Mouse (Mus musculus) heart, postnatal 36 days (tissue): Measurements from ENCODE around the gene Ccdc177. TPM values are rescaled to one million over a fixed set of nuclear protein-coding genes. Genes with fewer than 3 reads are reported as not detected.
A peak's percentile ranks its signal among the peaks of the same experiment; 100 is the strongest.

Experiments
- DNase-seq, 2 experiments: peaks; one replicate each; pipeline ENCODE4 v3.0.0; 2021 to 2022
- intact Hi-C: fragments of 180-260 bp; cut with DNase I; formaldehyde crosslinking; loops from one replicate; pipeline ENCODE4 v1.15.1; 2025
- total RNA-seq, 2 experiments: library from RNA; stranded (reverse); gene quantifications; 2 replicates each; pipeline ENCODE4 v1.2.3; 2021

The Ccdc177 gene
- total RNA-seq, 2 experiments from 2014 or later: not detected

GRCm38 (mm10) chr12:80744614-80745013 is 15.9 kb downstream of the Ccdc177 start:
- DNase-seq: no peak
- intact Hi-C loops: no loop called here

- intact Hi-C loops: no loop called here
- DNase-seq: peak in 1 of 2 experiments; percentile 30
Observed at GRCm38 (mm10) chr12:80739482-80739881, 21.0 kb downstream of the Ccdc177 start.

GRCm38 (mm10) chr12:80737283-80737600 is 23.2 kb downstream of the Ccdc177 start:
- intact Hi-C loops: no loop called here

GRCm38 (mm10) chr12:80736464-80737282 is 23.8 kb downstream of the Ccdc177 start:
- intact Hi-C loops: no loop called here

More at GRCm38 (mm10) chr12:80737283-80737600, 23.2 kb downstream of the Ccdc177 start:
- DNase-seq: no peak

GRCm38 (mm10) chr12:80734526-80735470 is 25.7 kb downstream of the Ccdc177 start:
- DNase-seq: no peak
- intact Hi-C loops: no loop called here

More at GRCm38 (mm10) chr12:80736464-80737282, 23.8 kb downstream of the Ccdc177 start:
- peak; percentile 15 to 25 for DNase-seq

- DNase-seq: peak; percentile 13 to 27
- intact Hi-C loops: loop anchor here (1.0 kb wide), 1 partner anchor 30 kb away; the partner anchor contains the start of gene Ccdc177
Observed at GRCm38 (mm10) chr12:80730567-80730966, 29.9 kb downstream of the Ccdc177 start.

GRCm38 (mm10) chr12:80729758-80730530 is 30.5 kb downstream of the Ccdc177 start:
- intact Hi-C loops: loop anchor here (1.0 kb wide), 1 partner anchor 30 kb away; the partner anchor contains the start of gene Ccdc177
- no peak for DNase-seq

- intact Hi-C loops: no loop called here
- DNase-seq: no peak
Observed at GRCm38 (mm10) chr12:80728814-80729213, 31.7 kb downstream of the Ccdc177 start.

GRCm38 (mm10) chr12:80728207-80728606 is 32.3 kb downstream of the Ccdc177 start:
- intact Hi-C loops: no loop called here
- no peak for DNase-seq

GRCm38 (mm10) chr12:80724853-80725559 is 35.5 kb downstream of the Ccdc177 start:
- intact Hi-C loops: loop anchor here (2.0 to 5.0 kb wide), 2 partner anchors 228 to 570 kb away; no protein-coding TSS in a partner anchor
- DNase-seq: peak; percentile 79 to 87

GRCm38 (mm10) chr12:80721458-80721857 is 39.0 kb downstream of the Ccdc177 start:
- DNase-seq: no peak
- intact Hi-C loops: loop anchor here (5.0 kb wide), 1 partner anchor 224 kb away; no protein-coding TSS in a partner anchor

- intact Hi-C loops: loop anchor here (5.0 kb wide), 1 partner anchor 223 kb away; no protein-coding TSS in a partner anchor
- DNase-seq: no peak
Observed at GRCm38 (mm10) chr12:80720507-80720906, 40.0 kb downstream of the Ccdc177 start.

- intact Hi-C loops: no loop called here
- no peak for DNase-seq
Observed at GRCm38 (mm10) chr12:80719141-80719540, 41.3 kb downstream of the Ccdc177 start.

- intact Hi-C loops: no loop called here
- DNase-seq: no peak
Observed at GRCm38 (mm10) chr12:80715915-80716314, 44.6 kb downstream of the Ccdc177 start.

GRCm38 (mm10) chr12:80706915-80707604 is 53.4 kb downstream of the Ccdc177 start:
- no peak for DNase-seq
- intact Hi-C loops: no loop called here

- intact Hi-C loops: no loop called here
- no peak for DNase-seq
Observed at GRCm38 (mm10) chr12:80706208-80706914, 54.1 kb downstream of the Ccdc177 start.
